Mouse (Mus musculus) activated CD4-positive, CD25-positive, alpha-beta regulatory T cell (primary cell): ENCODE results near the gene Glis3. TPM values are rescaled to one million over a fixed set of nuclear protein-coding genes. Genes with fewer than 3 reads are reported as not detected.

Experiments used
- polyA plus RNA-seq, 2 experiments: library from polyadenylated mRNA; unstranded; fragments of 100-300 nt; shearing (Covaris generic); gene quantifications; one replicate each; pipeline ENCODE4 v1.2.1; 2017

Glis3 gene
- 1 to 10 TPM in 1 of 2 experiments, under 1 TPM in 1; 0.64 to 1.6 TPM for polyA plus RNA-seq

GRCm38 (mm10) chr19:28679776-28680391, at the start of gene Glis3:
TSS of gene Glis3 (minus strand) at chr19:28680077.

Other genes starting within 250 kb of the Glis3 start
- under 1 TPM; 0.61 to 0.80 TPM for gene Slc1a1, start 155.0 kb upstream of the Glis3 start, polyA plus RNA-seq